Mouse (Mus musculus) heart, embryonic 16.5 days (tissue): ENCODE results near the gene Ovol3. TPM values are rescaled to one million over a fixed set of nuclear protein-coding genes. Genes with fewer than 3 reads are reported as not detected.

Source experiments
- ATAC-seq: fragments of 200-750 bp; cut with Nextera tagmentation; replicated peaks from 2 replicates; pipeline ENCODE4 v1.8.0; 2017; ENCODE audit warnings: moderate number of reproducible peaks; ENCODE audit not compliant: insufficient read depth, low FRiP score; ENCODE audit errors: extremely low read depth
- H3K27ac ChIP-seq: fragments of 300-500 bp; sonication (generic); 2 replicates; pipeline ENCODE4 v1.5.1; 2014; ENCODE audit warnings: mild to moderate bottlenecking, low read length, control low read depth, moderate library complexity
- H3K27me3 ChIP-seq: fragments of 300-500 bp; sonication (generic); 2 replicates; pipeline ENCODE4 v1.6.1; 2014; ENCODE audit warnings: low read length, mixed read lengths; ENCODE audit not compliant: control insufficient read depth, insufficient read depth
- H3K36me3 ChIP-seq: fragments of 300-500 bp; sonication (generic); 2 replicates; pipeline ENCODE4 v1.6.1; 2014; ENCODE audit not compliant: control insufficient read depth, insufficient read depth
- H3K4me1 ChIP-seq: fragments of 300-500 bp; sonication (generic); 2 replicates; pipeline ENCODE4 v1.6.1; 2014; ENCODE audit warnings: low read length, mixed read lengths; ENCODE audit not compliant: control insufficient read depth, insufficient read depth
- H3K4me2 ChIP-seq: fragments of 300-500 bp; sonication (generic); 2 replicates; pipeline ENCODE4 v1.6.1; 2014; ENCODE audit warnings: low read depth, mild to moderate bottlenecking, control low read depth, low read length
- H3K4me3 ChIP-seq: fragments of 300-500 bp; sonication (generic); 2 replicates; pipeline ENCODE4 v1.5.1; 2014; ENCODE audit warnings: mild to moderate bottlenecking, control low read depth, low read length
- H3K9ac ChIP-seq: fragments of 300-500 bp; sonication (generic); 2 replicates; pipeline ENCODE4 v1.6.1; 2014; ENCODE audit warnings: low read length, control low read depth
- H3K9me3 ChIP-seq: fragments of 300-500 bp; sonication (generic); replicated peaks from 2 replicates; pipeline ENCODE4 v1.6.1; 2016; ENCODE audit warnings: low read length; ENCODE audit not compliant: control insufficient read depth
- WGBS: fragments of 180-500 bp; shearing (Covaris S2); extraction: QIAGEN DNeasy Blood & Tissue Kit; methylation state at CpG from one replicate; pipeline ENCODE4 v1.1.7; 2014; 5-methylcytosine and 5-hydroxymethylcytosine counted together
- polyA plus RNA-seq: library from polyadenylated mRNA; unstranded; fragments of >200 nt; fragmentation: Nextera tagmentation; extraction: Ambion mirVana; gene quantifications from 2 replicates; pipeline ENCODE4 v1.2.1, GENCODE M21; 2015

Ovol3 gene
- polyA plus RNA-seq, 1 experiment from 2014 or later: 0.20 TPM

DNA sequence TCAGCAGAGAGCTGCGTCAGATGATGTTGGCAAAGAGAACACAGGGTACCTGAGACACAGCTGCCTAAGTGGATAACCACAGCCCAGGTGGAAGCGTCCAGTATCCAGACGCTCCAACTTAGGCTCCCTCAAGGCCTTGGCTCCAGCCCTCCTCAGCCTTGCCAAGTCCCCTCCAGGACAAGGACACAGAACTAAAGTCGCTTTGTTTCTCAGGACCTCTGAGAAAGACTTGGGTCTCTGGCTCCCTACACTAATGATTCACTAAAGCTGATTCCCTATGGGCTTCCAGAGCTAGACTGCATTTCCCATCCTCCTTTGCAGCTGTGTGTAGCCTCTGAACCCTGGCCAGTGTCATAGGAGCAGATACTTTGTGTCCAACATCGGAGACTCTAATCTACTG lies 35.3 kb downstream of the Ovol3 start:
- H3K4me1 ChIP-seq: peaks cover 6% of the 10 kb centered on the region
- 72% methylated on average over 5 of the region's 5 CpGs for WGBS
- H3K27me3 ChIP-seq: no peaks in the 10 kb centered on the region
- no peaks in the 10 kb centered on the region for H3K9me3 ChIP-seq
- no peaks in the 10 kb centered on the region for H3K36me3 ChIP-seq
- no peak overlapping the region for H3K9ac ChIP-seq
- H3K4me3 ChIP-seq: no peak overlapping the region
- no peak for ATAC-seq
- H3K27ac ChIP-seq: no peak overlapping the region
- H3K4me2 ChIP-seq: no peak overlapping the region

DNA sequence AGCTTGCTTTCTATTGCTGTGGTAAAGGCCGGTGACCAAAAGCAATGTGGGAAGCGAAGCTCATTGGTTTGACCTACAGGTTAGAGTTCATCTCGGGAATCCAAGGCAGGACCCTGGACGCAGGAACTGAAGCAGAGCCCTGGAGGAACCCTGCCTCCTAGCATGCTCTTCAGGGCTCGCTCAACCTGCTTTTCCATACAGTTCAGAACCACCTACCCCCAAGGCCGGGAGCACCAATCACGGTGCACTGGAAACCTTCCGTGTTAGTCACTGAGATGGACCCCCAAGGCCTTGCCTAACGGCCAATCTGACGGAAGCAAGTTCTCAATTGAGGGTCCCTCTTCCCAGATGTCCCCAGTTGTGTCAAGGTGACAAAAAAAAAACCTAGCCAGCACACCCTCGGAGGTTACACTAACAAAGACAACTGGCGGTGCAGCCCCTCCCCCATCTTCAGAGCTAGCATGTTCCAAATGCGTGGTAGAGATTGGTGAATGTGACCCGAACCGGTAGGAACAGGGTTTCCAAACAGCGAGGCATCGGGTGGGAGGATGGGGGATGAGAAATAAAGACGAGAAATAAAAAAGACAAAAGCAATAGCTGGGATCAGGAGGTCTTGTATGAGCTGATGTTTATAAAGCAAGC lies 35.9 kb downstream of the Ovol3 start:
- no peak overlapping the region for H3K9ac ChIP-seq
- no peaks in the 10 kb centered on the region for H3K27me3 ChIP-seq
- no peak overlapping the region for H3K27ac ChIP-seq
- H3K4me1 ChIP-seq: peaks cover 8% of the 10 kb centered on the region
- H3K9me3 ChIP-seq: no peaks in the 10 kb centered on the region
- ATAC-seq: no peak
- no peaks in the 10 kb centered on the region for H3K36me3 ChIP-seq
- 73% methylated on average over 18 of the region's 18 CpGs for WGBS
- H3K4me3 ChIP-seq: no peak overlapping the region
- H3K4me2 ChIP-seq: no peak overlapping the region

DNA sequence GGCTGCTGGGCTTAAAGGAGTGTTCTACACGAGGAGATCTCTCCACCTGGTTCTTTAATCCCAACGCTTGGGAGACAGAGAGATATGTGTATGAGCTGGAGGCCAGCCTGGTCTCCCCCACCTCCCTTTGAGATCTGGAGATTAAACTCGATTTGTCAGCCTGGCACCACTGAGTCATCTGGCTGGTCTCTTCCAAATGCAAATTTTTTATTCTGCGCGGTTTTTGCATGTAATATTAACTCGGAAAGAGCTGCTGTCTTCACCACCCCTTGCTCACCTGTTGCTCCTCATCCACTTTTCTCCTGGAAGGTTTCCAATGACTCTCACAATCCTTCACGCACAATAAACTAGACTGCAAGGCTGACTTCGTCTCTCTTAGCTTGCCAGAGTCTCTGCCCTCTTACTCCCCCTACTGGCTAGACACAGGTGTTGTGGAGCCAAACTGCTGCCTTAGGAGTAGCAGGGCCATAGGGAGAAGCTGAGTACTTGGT lies 37.0 kb downstream of the Ovol3 start, which contains the start of gene Capns1:
Gene Capns1, minus strand, starts transcription at position 331 of the 491 bp plus-strand sequence.
- Histone ChIP-seq H3K4me1 (peaks cover 9% of the 10 kb centered on the region), H3K9ac (no peak within 1 kb of the TSS), H3K4me3 (no peak within 1 kb of the TSS)

DNA sequence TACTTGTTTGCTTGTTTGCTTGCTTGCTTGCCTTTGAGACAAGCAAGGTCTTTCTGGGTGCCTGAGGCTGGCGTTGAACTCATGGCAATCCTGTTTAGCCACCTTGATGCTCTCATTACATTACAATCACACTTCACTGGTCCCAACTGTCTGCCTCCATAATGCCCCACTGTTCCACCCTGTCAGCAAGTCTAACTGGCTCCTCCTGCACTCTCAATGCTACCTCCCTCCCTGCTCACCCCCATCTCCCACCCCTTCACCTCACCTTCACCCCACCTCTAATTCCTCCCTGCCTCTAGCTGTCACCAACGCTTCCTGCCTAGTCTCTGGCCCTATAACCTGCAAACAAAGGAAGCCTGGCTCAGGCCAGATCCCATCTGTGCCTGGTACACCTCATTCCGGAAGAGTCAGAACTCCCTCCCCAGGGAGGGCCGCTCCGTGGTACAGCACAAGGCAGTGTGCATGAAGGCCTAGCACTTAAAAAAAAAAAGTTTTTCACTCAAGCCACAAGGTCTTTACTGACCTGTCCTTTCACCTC lies 37.9 kb downstream of the Ovol3 start:
- Histone ChIP-seq H3K4me2 (no peak overlapping the region), H3K9ac (no peak overlapping the region), H3K4me3 (no peak overlapping the region), H3K36me3 (no peaks in the 10 kb centered on the region), H3K9me3 (no peaks in the 10 kb centered on the region), H3K27ac (no peak overlapping the region), H3K27me3 (no peaks in the 10 kb centered on the region), H3K4me1 (peaks cover 17% of the 10 kb centered on the region)
- ATAC-seq: no peak
- 50% methylated on average over 5 of the region's 5 CpGs for WGBS

More for the DNA sequence above, 37.0 kb downstream of the Ovol3 start, which contains the start of gene Capns1:
- H3K27ac ChIP-seq: no peak within 1 kb of the TSS
- H3K4me2 ChIP-seq: peak within 1 kb of the TSS; percentile 29; the same call in 1 of the 2 replicates
- WGBS: 5% methylated on average over 8 of the region's 8 CpGs
- no peaks in the 10 kb centered on the region for H3K9me3 ChIP-seq
- no peaks in the 10 kb centered on the region for H3K27me3 ChIP-seq
- no peaks in the 10 kb centered on the region for H3K36me3 ChIP-seq
- 0 out of 2 replicates have a peak, but pooled peaks have one; percentile 10 for ATAC-seq

DNA sequence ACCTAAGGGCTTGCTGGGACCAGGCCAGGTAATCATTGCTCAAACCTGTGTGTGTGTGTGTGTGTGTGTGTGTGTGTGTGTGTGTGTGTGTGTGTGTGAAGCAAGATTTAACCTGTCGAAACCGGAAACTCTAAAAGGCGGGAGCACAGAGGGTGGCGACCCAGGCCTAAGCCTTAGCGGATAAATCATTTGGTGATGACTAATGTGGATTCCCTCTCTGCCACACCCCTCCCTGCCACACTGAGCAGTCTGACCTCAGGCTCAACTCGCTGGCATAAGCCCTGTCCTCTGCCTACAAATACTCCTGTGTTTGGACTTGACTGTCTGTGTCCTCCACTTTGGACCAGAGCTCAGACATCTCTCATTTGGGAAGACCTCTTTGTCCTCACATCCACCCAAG lies 39.4 kb downstream of the Ovol3 start:
- Histone ChIP-seq H3K36me3 (peaks cover 9% of the 10 kb centered on the region), H3K9ac (no peak overlapping the region), H3K4me3 (no peak overlapping the region), H3K4me1 (peaks cover 17% of the 10 kb centered on the region), H3K27ac (no peak overlapping the region), H3K9me3 (no peaks in the 10 kb centered on the region), H3K4me2 (no peak overlapping the region), H3K27me3 (no peaks in the 10 kb centered on the region)
- 66% methylated on average over 6 of the region's 6 CpGs for WGBS
- ATAC-seq: no peak

DNA sequence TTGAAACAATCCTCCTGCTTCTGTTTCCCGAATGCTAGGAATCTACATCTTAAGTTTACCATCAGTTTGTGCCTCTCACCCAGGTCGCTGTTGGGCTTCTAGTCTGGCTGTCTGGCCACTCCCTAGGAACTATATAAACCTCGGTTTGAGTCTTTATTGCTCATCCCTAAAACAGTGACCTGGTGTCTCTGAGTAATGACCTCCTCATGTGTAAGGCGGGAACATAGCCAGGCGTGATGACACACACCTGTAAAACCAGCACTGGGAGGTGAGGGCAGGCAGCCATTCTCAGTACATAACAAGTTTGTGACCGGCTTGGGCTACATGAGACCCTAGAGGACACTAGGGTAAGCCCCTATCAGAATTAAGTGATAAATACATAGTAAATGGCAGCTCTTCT lies 40.1 kb downstream of the Ovol3 start:
- H3K27me3 ChIP-seq: no peaks in the 10 kb centered on the region
- whole genome bisulfite sequencing: 66% methylated on average over 6 of the region's 6 CpGs
- peak overlapping the region; percentile 70 for H3K4me2 ChIP-seq
- H3K4me1 ChIP-seq: peaks cover 17% of the 10 kb centered on the region
- H3K36me3 ChIP-seq: peaks cover 14% of the 10 kb centered on the region
- no peak overlapping the region; the same call in 1 of the 2 replicates for H3K4me3 ChIP-seq
- H3K9me3 ChIP-seq: no peaks in the 10 kb centered on the region
- H3K9ac ChIP-seq: no peak overlapping the region
- no peak for ATAC-seq
- H3K27ac ChIP-seq: no peak overlapping the region

DNA sequence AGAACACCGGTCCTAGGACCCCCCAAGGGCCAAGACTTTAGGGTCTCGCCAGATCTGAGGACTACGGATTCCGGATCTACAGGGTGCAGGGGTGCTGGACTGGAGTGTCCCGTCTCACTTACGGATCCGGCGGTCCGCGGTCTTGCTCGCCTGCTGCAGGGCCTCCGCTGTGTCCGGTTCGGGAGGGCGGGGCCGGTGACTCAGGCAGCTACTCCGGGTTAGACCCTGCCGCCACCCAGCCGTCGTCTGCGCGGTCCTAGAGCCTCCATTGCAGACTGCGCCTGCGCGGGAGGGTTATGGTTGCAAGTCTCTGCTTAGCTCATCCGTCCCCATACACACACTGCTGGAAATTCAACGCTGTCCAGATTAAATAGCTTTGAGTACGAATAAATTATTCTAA lies 40.6 kb downstream of the Ovol3 start:
- Histone ChIP-seq H3K27me3 (no peaks in the 10 kb centered on the region), H3K9me3 (no peaks in the 10 kb centered on the region), H3K4me2 (peak overlapping the region; percentile 70), H3K4me1 (peaks cover 17% of the 10 kb centered on the region), H3K4me3 (peak overlapping the region; percentile 75), H3K27ac (peak overlapping the region; percentile 87), H3K9ac (peak overlapping the region; percentile 90), H3K36me3 (peaks cover 19% of the 10 kb centered on the region)
- under 1% methylated on average over 28 of the region's 28 CpGs for WGBS
- ATAC-seq: peak; percentile 90

DNA sequence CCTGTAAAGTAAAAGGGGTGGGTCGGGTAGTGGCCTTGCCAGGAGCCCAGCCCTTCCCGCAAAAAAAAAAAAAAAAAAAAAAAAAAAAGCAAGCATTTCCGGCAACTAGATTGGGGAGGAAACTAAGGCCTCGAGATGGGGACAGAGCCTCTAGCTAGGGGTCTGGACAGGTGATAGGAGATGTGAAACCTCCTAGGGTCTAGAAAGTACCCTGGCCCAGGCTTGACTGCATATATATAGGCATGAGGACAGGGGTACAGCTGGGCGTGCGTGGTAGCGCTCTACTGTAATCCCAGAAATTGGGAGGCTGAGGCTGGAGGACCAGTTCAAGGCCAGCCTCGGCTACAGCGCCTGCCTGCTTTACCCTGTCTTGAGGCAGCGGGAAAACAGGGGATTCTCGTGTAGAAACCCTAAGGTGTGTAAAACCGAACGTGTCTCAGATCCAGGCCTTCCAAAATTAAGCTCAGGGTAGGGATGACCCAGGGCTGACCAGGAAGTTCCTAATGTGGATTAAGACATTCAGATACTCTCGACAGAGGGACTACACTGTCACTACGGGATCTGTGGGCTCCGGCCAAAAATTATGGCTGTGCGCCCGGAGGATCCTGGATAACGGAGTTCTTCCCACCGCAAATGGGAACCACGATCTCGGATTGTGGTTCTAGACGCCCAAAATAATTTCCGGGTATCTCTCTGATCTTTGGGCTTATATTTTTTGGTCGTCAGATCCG lies 41.3 kb downstream of the Ovol3 start:
- under 1% methylated on average over 26 of the region's 26 CpGs for WGBS
- ATAC-seq: peak; percentile 8; the same call in 1 of the 2 replicates
- Histone ChIP-seq H3K9me3 (no peaks in the 10 kb centered on the region), H3K27me3 (no peaks in the 10 kb centered on the region), H3K27ac (peak overlapping the region; percentile 87), H3K4me2 (peak overlapping the region; percentile 70), H3K36me3 (peaks cover 21% of the 10 kb centered on the region), H3K9ac (peak overlapping the region; percentile 90), H3K4me1 (peaks cover 17% of the 10 kb centered on the region), H3K4me3 (peak overlapping the region; percentile 75)
